Mouse (Mus musculus) limb, embryonic 14.5 days (tissue): ENCODE results near the gene Hmgcs1. TPM values are rescaled to one million over a fixed set of nuclear protein-coding genes. Genes with fewer than 3 reads are reported as not detected.
"Not testable (repeated sequence)": the region's sequence is repeated elsewhere in the genome, so short reads cannot be mapped to it uniquely, and the experiment has no call there.

Source experiments
- ATAC-seq: fragments of 200-750 bp; cut with Nextera tagmentation; 2 replicates; pipeline ENCODE4 v1.8.0; 2017; ENCODE audit warnings: low read depth, moderate number of reproducible peaks, moderate TSS enrichment; ENCODE audit not compliant: low FRiP score
- DNase-seq: peaks from one replicate; pipeline ENCODE4 v3.0.0-alpha.2; 2015; ENCODE audit warnings: low spot score
- H3K27ac ChIP-seq: fragments of 300-500 bp; sonication (generic); replicated peaks from 2 replicates; pipeline ENCODE4 v1.5.1; 2014; ENCODE audit warnings: low read depth, mild to moderate bottlenecking, low read length, moderate library complexity, mixed read lengths
- H3K27me3 ChIP-seq: fragments of 300-500 bp; sonication (generic); 2 replicates; pipeline ENCODE4 v1.6.1; 2014; ENCODE audit warnings: low read length, mixed read lengths; ENCODE audit not compliant: control insufficient read depth, insufficient read depth
- H3K36me3 ChIP-seq: fragments of 300-500 bp; sonication (generic); 2 replicates; pipeline ENCODE4 v1.6.1; 2014; ENCODE audit warnings: mild to moderate bottlenecking, low read length, moderate library complexity, mixed read lengths; ENCODE audit not compliant: control insufficient read depth, insufficient read depth
- H3K4me1 ChIP-seq: fragments of 300-500 bp; sonication (generic); 2 replicates; pipeline ENCODE4 v1.6.1; 2014; ENCODE audit warnings: antibody characterized with exemption, low read length, mixed read lengths; ENCODE audit not compliant: control insufficient read depth, insufficient read depth
- H3K4me2 ChIP-seq: fragments of 300-500 bp; sonication (generic); replicated peaks from 2 replicates; pipeline ENCODE4 v1.6.1; 2014; ENCODE audit warnings: low read depth, mild to moderate bottlenecking, low read length, moderate library complexity; ENCODE audit not compliant: severe bottlenecking
- H3K4me3 ChIP-seq: fragments of 300-500 bp; sonication (generic); replicated peaks from 2 replicates; pipeline ENCODE4 v1.5.1; 2014; ENCODE audit warnings: low read length
- H3K9ac ChIP-seq: fragments of 300-500 bp; sonication (generic); 2 replicates; pipeline ENCODE4 v1.6.1; 2014; ENCODE audit warnings: mild to moderate bottlenecking, low read depth, low read length, moderate library complexity; ENCODE audit not compliant: severe bottlenecking
- H3K9me3 ChIP-seq: fragments of 300-500 bp; sonication (generic); 2 replicates; pipeline ENCODE4 v1.6.1; 2016; ENCODE audit warnings: low read length; ENCODE audit not compliant: control insufficient read depth
- POLR2A ChIP-seq: fragments of 200-500 bp; IDR thresholded peaks from 2 replicates; pipeline ENCODE4 v1.8.0; 2012; ENCODE audit warnings: inconsistent platforms, mild to moderate bottlenecking, moderate library complexity, borderline replicate concordance; ENCODE audit not compliant: insufficient read depth, insufficient read length; ENCODE audit errors: extremely low read depth
- WGBS: fragments of 180-500 bp; shearing (Covaris S2); extraction: QIAGEN DNeasy Blood & Tissue Kit; methylation state at CpG from one replicate; pipeline ENCODE4 v1.1.7; 2014; 5-methylcytosine and 5-hydroxymethylcytosine counted together
- polyA plus RNA-seq, 2 experiments: library from polyadenylated mRNA; depleted of rRNA in 1 of 2; stranded (reverse) in 1 of 2; unstranded in 1 of 2; fragments of >200 nt; fragmentation: Nextera tagmentation in 1 of 2; extraction: Ambion mirVana in 1 of 2; gene quantifications; 2 replicates each; pipeline versions ENCODE4 v1.2.1 to v1.2.3; 2012 to 2014

The Hmgcs1 gene
- polyA plus RNA-seq, 2 experiments: 93.0 to 135 TPM

GRCm38 (mm10) chr13:119690876-119691620 lies 869 bp downstream of the Hmgcs1 start:
- Histone ChIP-seq H3K36me3 (no peaks in the 10 kb centered on the region; the same call in 1 of the 2 replicates), H3K27me3 (no peaks in the 10 kb centered on the region), H3K9ac (peak overlapping the region; percentile 86), H3K4me1 (0 out of 2 replicates have a peak, but pooled peaks cover 15% of the 10 kb centered on the region), H3K27ac (peak overlapping the region; percentile 93; the same call in 1 of the 2 replicates), H3K9me3 (no peaks in the 10 kb centered on the region), H3K4me2 (peak overlapping the region; percentile 71), H3K4me3 (peak overlapping the region; percentile 93)
- 2% methylated on average over 7 of the region's 7 CpGs for WGBS
- no peak for TF ChIP-seq POLR2A
- DNase-seq (no peak), ATAC-seq (no peak)

- 0 out of 2 replicates have a peak overlapping the region, but pooled peaks have one; percentile 86 for H3K9ac ChIP-seq
- H3K36me3 ChIP-seq, DNase-seq, H3K27me3 ChIP-seq, H3K9me3 ChIP-seq, ATAC-seq, H3K27ac ChIP-seq: not testable (repeated sequence)
- WGBS: 78% methylated on average over 3 of the region's 3 CpGs
- H3K4me2 ChIP-seq: peak overlapping the region; percentile 71
- H3K4me3 ChIP-seq: peak overlapping the region; percentile 93
- 0 out of 2 replicates have a peak, but pooled peaks cover 15% of the 10 kb centered on the region for H3K4me1 ChIP-seq
Measured at GRCm38 (mm10) chr13:119691958-119692357, 1.8 kb downstream of the Hmgcs1 start.

GRCm38 (mm10) chr13:119695676-119696075 lies 5.5 kb downstream of the Hmgcs1 start:
- Histone ChIP-seq H3K9ac (peak overlapping the region; percentile 21; the same call in 1 of the 2 replicates), H3K27ac (no peak overlapping the region), H3K36me3 (peaks cover 14% of the 10 kb centered on the region), H3K4me3 (no peak overlapping the region), H3K4me2 (no peak overlapping the region), H3K4me1 (0 out of 2 replicates have a peak, but pooled peaks cover 15% of the 10 kb centered on the region), H3K9me3 (no peaks in the 10 kb centered on the region), H3K27me3 (no peaks in the 10 kb centered on the region)
- peak; percentile 40 for DNase-seq
- TF ChIP-seq POLR2A: no peak
- no peak for ATAC-seq
- 57% methylated on average over 4 of the region's 4 CpGs for WGBS

GRCm38 (mm10) chr13:119696496-119696895 lies 6.3 kb downstream of the Hmgcs1 start:
- no peaks in the 10 kb centered on the region for H3K27me3 ChIP-seq
- 88% methylated on average over 1 of the region's 1 CpGs for WGBS
- ATAC-seq (no peak), DNase-seq (no peak)
- H3K27ac ChIP-seq: no peak overlapping the region
- no peak overlapping the region for H3K4me2 ChIP-seq
- H3K4me1 ChIP-seq: 0 out of 2 replicates have a peak, but pooled peaks cover 12% of the 10 kb centered on the region
- H3K9ac ChIP-seq: no peak overlapping the region
- H3K36me3 ChIP-seq: peaks cover 22% of the 10 kb centered on the region
- no peak for TF ChIP-seq POLR2A
- H3K9me3 ChIP-seq: no peaks in the 10 kb centered on the region
- no peak overlapping the region for H3K4me3 ChIP-seq

GRCm38 (mm10) chr13:119698436-119698835 lies 8.3 kb downstream of the Hmgcs1 start:
- 94% methylated on average over 4 of the region's 4 CpGs for WGBS

More at GRCm38 (mm10) chr13:119698436-119698835, 8.3 kb downstream of the Hmgcs1 start:
- no peak for DNase-seq
- no peak for TF ChIP-seq POLR2A
- no peak overlapping the region for H3K4me3 ChIP-seq
- H3K4me2 ChIP-seq: no peak overlapping the region
- H3K9ac ChIP-seq: no peak overlapping the region
- H3K27me3 ChIP-seq: no peaks in the 10 kb centered on the region
- peaks cover 40% of the 10 kb centered on the region for H3K36me3 ChIP-seq
- H3K9me3 ChIP-seq: no peaks in the 10 kb centered on the region
- ATAC-seq: no peak
- H3K4me1 ChIP-seq: 0 out of 2 replicates have a peak, but pooled peaks cover 5% of the 10 kb centered on the region
- H3K27ac ChIP-seq: no peak overlapping the region
